Mouse (Mus musculus): ENCODE results near the gene Etnk2. TPM values are rescaled to one million over a fixed set of nuclear protein-coding genes. Genes with fewer than 3 reads are reported as not detected.
A peak's percentile ranks its signal among the peaks of the same experiment; 100 is the strongest.

Gene Etnk2
- polyA plus RNA-seq, 1 experiment from 2014 or later: 4.4 TPM

GRCm38 (mm10) chr1:133323333-133323732 lies 40.0 kb upstream of the Etnk2 start:
- no peak for TF ChIP-seq CTCF (IDR thresholded peaks at IDR 0.05; ENCODE audit: low read depth)
- Histone ChIP-seq H3K27ac (no peak overlapping the region), H3K4me2 (ENCODE audit: low read length) (no peak overlapping the region), H3K9me3 (replicated peaks; ENCODE audit: low read length) (no peaks in the 10 kb centered on the region), H3K9ac (ENCODE audit: low read depth, low read length) (no peak overlapping the region), H3K27me3 (ENCODE audit: insufficient read depth, low read length) (no peaks in the 10 kb centered on the region), H3K4me3 (replicated peaks; ENCODE audit: low read depth, low read length) (no peak overlapping the region), H3K4me1 (replicated peaks; ENCODE audit: insufficient read depth, low read length) (no peaks in the 10 kb centered on the region), H3K36me3 (ENCODE audit: insufficient read depth, low read length) (no peaks in the 10 kb centered on the region)
- 25% methylated on average over 5 of the region's 5 CpGs for WGBS
- peak; percentile 82 for ATAC-seq (replicated peaks; ENCODE audit: low FRiP score, low read depth)
- DNase-seq (ENCODE audit: low spot score): peak; percentile 49

- Histone ChIP-seq H3K9me3 (replicated peaks; ENCODE audit: low read length) (no peaks in the 10 kb centered on the region), H3K27me3 (ENCODE audit: insufficient read depth, low read length) (no peaks in the 10 kb centered on the region), H3K4me1 (replicated peaks; ENCODE audit: insufficient read depth, low read length) (peaks cover 6% of the 10 kb centered on the region), H3K36me3 (ENCODE audit: insufficient read depth, low read length) (no peaks in the 10 kb centered on the region), H3K4me3 (replicated peaks; ENCODE audit: low read depth, low read length) (no peak overlapping the region), H3K4me2 (ENCODE audit: low read length) (no peak overlapping the region), H3K27ac (no peak overlapping the region), H3K9ac (ENCODE audit: low read depth, low read length) (no peak overlapping the region)
- no peak for TF ChIP-seq CTCF (IDR thresholded peaks at IDR 0.05; ENCODE audit: low read depth)
- ATAC-seq (replicated peaks; ENCODE audit: low FRiP score, low read depth) (no peak), DNase-seq (ENCODE audit: low spot score) (no peak)
- WGBS: 78% methylated on average over 8 of the region's 8 CpGs
Observed at GRCm38 (mm10) chr1:133325951-133326350, 37.4 kb upstream of the Etnk2 start.

- Histone ChIP-seq H3K36me3 (ENCODE audit: insufficient read depth, low read length) (no peaks in the 10 kb centered on the region), H3K27me3 (ENCODE audit: insufficient read depth, low read length) (no peaks in the 10 kb centered on the region), H3K9me3 (replicated peaks; ENCODE audit: low read length) (no peaks in the 10 kb centered on the region), H3K9ac (ENCODE audit: low read depth, low read length) (no peak overlapping the region), H3K4me3 (replicated peaks; ENCODE audit: low read depth, low read length) (no peak overlapping the region), H3K4me1 (replicated peaks; ENCODE audit: insufficient read depth, low read length) (peaks cover 6% of the 10 kb centered on the region), H3K27ac (no peak overlapping the region), H3K4me2 (ENCODE audit: low read length) (no peak overlapping the region)
- WGBS: 66% methylated on average over 5 of the region's 5 CpGs
- ATAC-seq (replicated peaks; ENCODE audit: low FRiP score, low read depth) (no peak), DNase-seq (ENCODE audit: low spot score) (no peak)
- peak; percentile 36; the same call in 1 of the 2 replicates for TF ChIP-seq CTCF (IDR thresholded peaks at IDR 0.05; ENCODE audit: low read depth)
Observed at GRCm38 (mm10) chr1:133327094-133327493, 36.3 kb upstream of the Etnk2 start.

DNA sequence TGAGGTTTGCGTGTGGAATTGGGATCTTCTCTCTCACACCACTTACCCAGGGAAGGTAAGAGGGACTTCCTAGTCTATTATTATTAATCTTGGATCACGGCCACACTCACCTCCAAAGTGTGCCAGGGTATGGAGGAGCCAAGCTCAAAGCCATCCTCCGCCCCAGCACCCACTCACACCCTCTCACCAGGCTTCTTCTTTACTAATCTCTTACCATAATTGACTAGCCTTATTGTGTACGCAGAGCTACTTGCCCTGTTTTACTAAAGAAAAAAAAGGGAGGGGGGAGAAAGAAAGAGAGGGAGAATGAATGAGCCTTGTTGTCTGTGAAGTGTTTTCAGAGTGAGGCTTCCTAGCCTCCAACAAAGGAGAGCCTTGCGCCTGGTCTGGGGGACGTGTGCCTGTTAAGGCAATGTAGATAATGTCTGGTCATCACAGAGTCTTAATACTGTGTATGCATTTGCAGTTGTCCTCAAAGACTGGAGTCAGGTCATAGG lies 35.0 kb upstream of the Etnk2 start:
- ATAC-seq (replicated peaks; ENCODE audit: low FRiP score, low read depth) (no peak), DNase-seq (ENCODE audit: low spot score) (no peak)
- Histone ChIP-seq H3K27ac (no peak overlapping the region), H3K9ac (ENCODE audit: low read depth, low read length) (no peak overlapping the region), H3K27me3 (ENCODE audit: insufficient read depth, low read length) (no peaks in the 10 kb centered on the region), H3K4me3 (replicated peaks; ENCODE audit: low read depth, low read length) (no peak overlapping the region), H3K9me3 (replicated peaks; ENCODE audit: low read length) (no peaks in the 10 kb centered on the region), H3K4me1 (replicated peaks; ENCODE audit: insufficient read depth, low read length) (peaks cover 6% of the 10 kb centered on the region), H3K4me2 (ENCODE audit: low read length) (no peak overlapping the region), H3K36me3 (ENCODE audit: insufficient read depth, low read length) (no peaks in the 10 kb centered on the region)
- whole genome bisulfite sequencing: 91% methylated on average over 6 of the region's 6 CpGs
- TF ChIP-seq CTCF (IDR thresholded peaks at IDR 0.05; ENCODE audit: low read depth): no peak

- Histone ChIP-seq H3K36me3 (ENCODE audit: insufficient read depth, low read length) (no peaks in the 10 kb centered on the region), H3K4me2 (ENCODE audit: low read length) (peak overlapping the region; percentile 50), H3K9ac (ENCODE audit: low read depth, low read length) (peak overlapping the region; percentile 35; the same call in 1 of the 2 replicates), H3K27ac (no peak overlapping the region), H3K4me3 (replicated peaks; ENCODE audit: low read depth, low read length) (peak overlapping the region; percentile 21; the same call in 1 of the 2 replicates), H3K4me1 (replicated peaks; ENCODE audit: insufficient read depth, low read length) (peaks cover 6% of the 10 kb centered on the region), H3K27me3 (ENCODE audit: insufficient read depth, low read length) (no peaks in the 10 kb centered on the region), H3K9me3 (replicated peaks; ENCODE audit: low read length) (no peaks in the 10 kb centered on the region)
- TF ChIP-seq CTCF (IDR thresholded peaks at IDR 0.05; ENCODE audit: low read depth): 0 out of 2 replicates have a peak, but pooled peaks have one; percentile 5
- DNase-seq (ENCODE audit: low spot score) (no peak), ATAC-seq (replicated peaks; ENCODE audit: low FRiP score, low read depth) (no peak)
- 9% methylated on average over 34 of the region's 34 CpGs for WGBS
Observed at GRCm38 (mm10) chr1:133328896-133329637, 34.3 kb upstream of the Etnk2 start.

DNA sequence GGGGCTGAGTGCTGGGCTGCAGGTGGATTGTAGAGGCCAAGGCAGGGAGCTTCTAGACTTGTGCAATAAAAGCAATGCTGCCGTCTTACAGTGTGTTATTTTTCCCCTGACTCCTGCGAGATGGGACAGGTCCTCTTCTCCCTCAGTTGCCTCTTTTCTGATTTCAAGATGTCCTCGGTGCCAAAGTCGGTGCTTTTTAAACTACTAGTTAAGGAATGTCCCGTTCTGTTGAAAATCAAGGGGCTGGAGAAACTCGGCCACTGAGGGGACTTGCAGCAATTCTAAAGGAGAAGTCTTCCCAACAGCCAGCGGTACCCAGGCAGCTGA lies 33.8 kb upstream of the Etnk2 start:
- TF ChIP-seq CTCF (IDR thresholded peaks at IDR 0.05; ENCODE audit: low read depth): no peak
- H3K4me2 ChIP-seq (ENCODE audit: low read length): peak overlapping the region; percentile 50
- no peak for DNase-seq (ENCODE audit: low spot score)
- no peaks in the 10 kb centered on the region for H3K36me3 ChIP-seq (ENCODE audit: insufficient read depth, low read length)
- peaks cover 6% of the 10 kb centered on the region for H3K4me1 ChIP-seq (replicated peaks; ENCODE audit: insufficient read depth, low read length)
- peak overlapping the region; percentile 21; the same call in 1 of the 2 replicates for H3K4me3 ChIP-seq (replicated peaks; ENCODE audit: low read depth, low read length)
- no peak for ATAC-seq (replicated peaks; ENCODE audit: low FRiP score, low read depth)
- H3K9me3 ChIP-seq (replicated peaks; ENCODE audit: low read length): no peaks in the 10 kb centered on the region
- H3K9ac ChIP-seq (ENCODE audit: low read depth, low read length): peak overlapping the region; percentile 35; the same call in 1 of the 2 replicates
- H3K27ac ChIP-seq: no peak overlapping the region
- no peaks in the 10 kb centered on the region for H3K27me3 ChIP-seq (ENCODE audit: insufficient read depth, low read length)
- 27% methylated on average over 7 of the region's 7 CpGs for WGBS

All from kidney, postnatal 0 days (tissue).